Mouse (Mus musculus): ENCODE data around the gene Ephb2.

DNA sequence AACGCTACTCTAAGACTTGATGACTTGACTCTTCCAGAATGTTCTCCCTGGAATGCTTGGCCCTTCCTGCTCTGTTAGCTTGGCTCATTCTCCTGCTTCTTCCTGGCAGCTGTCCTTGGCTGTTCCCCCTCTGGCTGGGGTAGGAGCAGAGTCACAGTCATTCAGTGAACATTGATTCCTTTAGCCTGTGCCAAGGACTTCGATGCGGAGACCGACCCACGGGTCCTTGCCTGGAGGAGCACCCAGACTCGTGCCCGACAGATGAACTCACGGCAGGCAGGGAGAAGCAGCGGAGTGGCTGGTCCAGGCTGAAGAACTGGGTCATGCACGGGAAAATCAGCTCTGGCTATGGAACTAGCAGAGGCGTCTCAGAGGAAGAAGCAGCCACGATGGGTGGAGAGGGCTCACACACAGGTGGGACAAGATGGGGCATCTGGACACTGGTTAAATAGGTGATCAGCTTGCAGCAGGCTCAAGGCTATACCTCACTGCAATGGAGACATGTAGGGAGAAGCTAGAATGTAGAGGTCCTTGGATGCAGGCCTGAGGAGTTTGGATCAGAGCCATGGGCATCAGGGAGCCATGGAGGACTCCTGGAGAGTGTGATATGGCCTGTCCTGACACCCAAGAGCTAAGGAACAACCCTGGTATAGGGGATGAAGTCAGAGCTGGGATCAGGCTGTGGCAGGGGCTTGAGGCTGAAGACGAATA, 53.8 kb downstream of the Ephb2 start:
- TF ChIP-seq GATA1 (IDR thresholded peaks at IDR 0.05; ENCODE audit: low read length) (no peak), TAL1 (IDR thresholded peaks at IDR 0.05; ENCODE audit: low read length) (no peak)
